In genomic region chr6:126712531-126712930, GRCm38 (mm10) we compare ENCODE assay signal across 17 mouse cellular contexts. TPM values are rescaled to one million over a fixed set of nuclear protein-coding genes. Genes with fewer than 3 reads are reported as not detected.
"Had no signal": no experiment of that assay in that cellular context is flagged by ENCODE, and none has a peak within 500 bp of the region (broad histone marks: within the 10 kb centered on the region; RNA-seq: fewer than 3 reads in every experiment).

No protein-coding gene starts in this region.

- H3K27ac ChIP-seq: intestine, embryonic 15.5 days; kidney, embryonic 15.5 days; limb, embryonic 13.5 days; liver, embryonic 14.5 days; midbrain, embryonic 10.5 days; neural tube, embryonic 12.5 days had no signal

- DNase-seq: kidney, adult 18-20 months; kidney, postnatal 14 days; lung, embryonic 14.5 days; lung, postnatal 14 days; midbrain, embryonic 14.5 days; retina, postnatal 1 day; right cerebral cortex, postnatal 14 days; thymus, postnatal 4 days had no signal

- H3K4me3 ChIP-seq: intestine, embryonic 15.5 days; kidney, embryonic 15.5 days; limb, embryonic 13.5 days; midbrain, embryonic 10.5 days; myocyte; neural tube, embryonic 12.5 days had no signal

- H3K4me1 ChIP-seq: intestine, embryonic 15.5 days; kidney, embryonic 15.5 days; limb, embryonic 13.5 days; midbrain, embryonic 10.5 days; neural tube, embryonic 12.5 days had no signal

RNA-seq across cellular contexts. Expression of gene Kcna6, which starts 27.9 kb away (rescaled TPM):
- total RNA-seq: liver, adult 2 months; megakaryocyte, adult 5-6 weeks had no signal
- polyA plus RNA-seq: myocyte had no signal
